Mouse (Mus musculus) R1 (cell line): ENCODE data around the gene Nvl.

ENCODE experiments used
- DNase-seq: peaks from one replicate; pipeline ENCODE4 v3.0.0-alpha.2; 2018; ENCODE audit warnings: low read depth, low spot score

Nvl gene

GRCm38 (mm10) chr1:181143950-181144836 is at the start of gene Nvl, which contains the start of gene Cnih4:
Gene Nvl (minus strand): TSS chr1:181144204.
Gene Cnih4 (plus strand): TSS chr1:181144693.
- peak; percentile 99 for DNase-seq

- no peak for DNase-seq
These were observed 44.9 kb upstream of the Nvl start for GRCm38 (mm10) chr1:181188925-181189324.

- no peak for DNase-seq
These were observed 26.2 kb upstream of the Nvl start for GRCm38 (mm10) chr1:181170210-181170609.

GRCm38 (mm10) chr1:181168377-181168776 is 24.4 kb upstream of the Nvl start:
- DNase-seq, result no peak

GRCm38 (mm10) chr1:181167816-181168215 is 23.8 kb upstream of the Nvl start:
- DNase-seq, result no peak

- DNase-seq, result no peak
These were observed 7.5 kb upstream of the Nvl start for GRCm38 (mm10) chr1:181151541-181151940.

GRCm38 (mm10) chr1:181150827-181151534 is 7.0 kb upstream of the Nvl start:
- peak; percentile 90 for DNase-seq

GRCm38 (mm10) chr1:181150431-181150826 is 6.4 kb upstream of the Nvl start:
- DNase-seq, result no peak

- DNase-seq, result no peak
These were observed 5.5 kb upstream of the Nvl start for GRCm38 (mm10) chr1:181149373-181150017.

GRCm38 (mm10) chr1:181148540-181148939 is 4.5 kb upstream of the Nvl start:
- no peak for DNase-seq

GRCm38 (mm10) chr1:181146187-181146586 is 2.2 kb upstream of the Nvl start:
- no peak for DNase-seq

GRCm38 (mm10) chr1:181144966-181145365 is 962 bp upstream of the Nvl start:
- DNase-seq, result no peak

- DNase-seq, result no peak
These were observed 425 bp downstream of the Nvl start for GRCm38 (mm10) chr1:181143609-181143949.

GRCm38 (mm10) chr1:181138730-181139129 is 5.3 kb downstream of the Nvl start:
- no peak for DNase-seq

- no peak for DNase-seq
These were observed 12.1 kb downstream of the Nvl start for GRCm38 (mm10) chr1:181131915-181132314.

GRCm38 (mm10) chr1:181126766-181127165 is 17.2 kb downstream of the Nvl start:
- DNase-seq, result no peak

- DNase-seq, result no peak
These were observed 18.1 kb downstream of the Nvl start for GRCm38 (mm10) chr1:181125916-181126315.

- DNase-seq, result no peak
These were observed 19.9 kb downstream of the Nvl start for GRCm38 (mm10) chr1:181124145-181124544.

- no peak for DNase-seq
These were observed 26.9 kb downstream of the Nvl start for GRCm38 (mm10) chr1:181117112-181117511.

GRCm38 (mm10) chr1:181090048-181090447 is 54.0 kb downstream of the Nvl start:
- no peak for DNase-seq

- peak; percentile 54 for DNase-seq
These were observed 60.0 kb downstream of the Nvl start for GRCm38 (mm10) chr1:181084021-181084420.

GRCm38 (mm10) chr1:181073075-181073474 is 70.9 kb downstream of the Nvl start:
- DNase-seq, result peak; percentile 19
